Mouse (Mus musculus) liver, embryonic 14.5 days (tissue): ENCODE results near the gene Prnd.

Experiments
- CTCF ChIP-seq: IDR thresholded peaks from 2 replicates; pipeline ENCODE4 v1.5.1; 2016; ENCODE audit warnings: antibody characterized with exemption, low read depth, control low read depth
- EP300 ChIP-seq: IDR thresholded peaks from 2 replicates; pipeline ENCODE4 v1.6.1; 2016; ENCODE audit warnings: antibody characterized with exemption, low read depth

DNA sequence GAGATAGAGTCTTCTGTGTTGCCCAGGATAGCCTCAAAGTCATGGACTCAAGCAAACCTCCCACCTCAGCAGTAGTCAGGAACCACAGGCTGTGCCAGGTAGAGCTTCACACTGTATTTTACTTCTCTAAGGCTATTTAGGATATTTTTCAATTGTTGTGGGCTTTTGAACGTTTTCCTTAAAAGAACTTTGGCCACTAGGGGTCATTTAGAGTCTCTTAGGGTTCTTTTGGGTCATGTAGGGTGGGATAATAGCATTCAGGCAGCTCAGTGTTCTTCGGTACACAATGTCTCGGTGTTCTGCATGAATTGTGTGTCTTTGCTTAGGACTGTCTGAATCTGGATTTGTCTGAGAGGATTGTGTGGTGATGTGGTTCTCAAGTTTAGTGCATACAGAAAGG is 37.3 kb downstream of the Prnd start:
- TF ChIP-seq CTCF (no peak), EP300 (no peak)
